ENCODE assay signal across 8 mouse cellular contexts in genomic region chr9:121403157-121403671, GRCm38 (mm10).
A peak's percentile ranks its signal among the peaks of the same experiment; 100 is the strongest.
DNase-seq lines count a peak whose midpoint lies in the region; ATAC-seq and TF ChIP-seq lines count a peak whose summit lies in the region.

No protein-coding gene starts in this region.

- peak overlapping the region; percentile 8 for H3K4me2 ChIP-seq in forebrain, embryonic 11.5 days (ENCODE audit: low read depth, low read length, severe bottlenecking)
- H3K4me2 ChIP-seq in hindbrain, postnatal 0 days (ENCODE audit: low read depth, low read length) = peak overlapping the region; percentile 70
- H3K4me2 ChIP-seq in myocyte (ENCODE audit: low read depth) = peak overlapping the region; percentile 6

- ATAC-seq in forebrain, embryonic 11.5 days (replicated peaks; ENCODE audit: low FRiP score) = peak; percentile 82
- ATAC-seq in hindbrain, postnatal 0 days = peak; percentile 95

- no peak overlapping the region for H3ac ChIP-seq in myocyte (ENCODE audit: control insufficient read depth, insufficient read length)

- no peaks in the 10 kb centered on the region for H3K27me3 ChIP-seq in forebrain, embryonic 11.5 days (ENCODE audit: control insufficient read depth, insufficient read depth, low read length)
- H3K27me3 ChIP-seq in hindbrain, postnatal 0 days (ENCODE audit: insufficient read depth, low read length) = no peaks in the 10 kb centered on the region
- no peaks in the 10 kb centered on the region for H3K27me3 ChIP-seq in myocyte (ENCODE audit: control insufficient read depth, insufficient read depth, insufficient read length)

- 0 out of 2 replicates have a peak, but pooled peaks cover 2% of the 10 kb centered on the region for H3K4me1 ChIP-seq in forebrain, embryonic 11.5 days (replicated peaks; ENCODE audit: control insufficient read depth, insufficient read depth, low read length)
- H3K4me1 ChIP-seq in hindbrain, postnatal 0 days (ENCODE audit: insufficient read depth, low read length) = peaks cover 24% of the 10 kb centered on the region

- peak; percentile 43; the same call in 1 of the 2 replicates for TF ChIP-seq POLR2A in brain, embryonic 14.5 days (IDR thresholded peaks at IDR 0.05; ENCODE audit: borderline replicate concordance, extremely low read depth, insufficient read depth, insufficient read length, poor library complexity, severe bottlenecking)
- no peak for TF ChIP-seq POLR2A in myocyte (IDR thresholded peaks at IDR 0.05; ENCODE audit: insufficient read length, low read depth)

- 0 out of 2 replicates have a peak overlapping the region, but pooled peaks have one; percentile 3 for H3K4me3 ChIP-seq in forebrain, embryonic 11.5 days (ENCODE audit: low read depth, low read length)
- peak overlapping the region; percentile 40 for H3K4me3 ChIP-seq in hindbrain, postnatal 0 days (ENCODE audit: low read length)
- no peak overlapping the region for H3K4me3 ChIP-seq in myocyte

- peaks cover 33% of the 10 kb centered on the region for H3K79me2 ChIP-seq in myocyte (ENCODE audit: control insufficient read depth, insufficient read depth)

- peak; percentile 80 for DNase-seq in R1 (ENCODE audit: low read depth, low spot score)
- DNase-seq in brain, embryonic 14.5 days (ENCODE audit: low read depth) = peak; percentile 98
- peak; percentile 84 for DNase-seq in forebrain, embryonic 11.5 days (ENCODE audit: low spot score)
- DNase-seq in hindbrain, postnatal 0 days (ENCODE audit: low spot score) = peak; percentile 96
- peak; percentile 89 to 97 for DNase-seq in left cerebral cortex, postnatal 25 days (ENCODE audit: low spot score in 2 of 2)
- DNase-seq in spleen, adult 18-20 months = no peak
- no peak for DNase-seq in urinary bladder, postnatal 25 days (ENCODE audit: low spot score)

- TF ChIP-seq CTCF in brain, embryonic 14.5 days (IDR thresholded peaks at IDR 0.05; ENCODE audit: borderline replicate concordance, extremely low read depth, insufficient read depth, insufficient read length) = no peak
- no peak for TF ChIP-seq CTCF in hindbrain, postnatal 0 days (IDR thresholded peaks at IDR 0.05; ENCODE audit: low read depth)

- no peaks in the 10 kb centered on the region for H3K9me3 ChIP-seq in forebrain, embryonic 11.5 days (ENCODE audit: control insufficient read depth, low read length)
- H3K9me3 ChIP-seq in hindbrain, postnatal 0 days (ENCODE audit: low read length) = no peaks in the 10 kb centered on the region

- 16% methylated on average over 16 of the region's 16 CpGs for WGBS in forebrain, embryonic 11.5 days
- 7% methylated on average over 16 of the region's 16 CpGs for WGBS in hindbrain, postnatal 0 days

- no peak overlapping the region for H3K9ac ChIP-seq in forebrain, embryonic 11.5 days (ENCODE audit: low read length)
- H3K9ac ChIP-seq in hindbrain, postnatal 0 days (replicated peaks; ENCODE audit: low read length) = peak overlapping the region; percentile 54

- H3K36me3 ChIP-seq in forebrain, embryonic 11.5 days (ENCODE audit: control insufficient read depth, insufficient read depth, low read length) = no peaks in the 10 kb centered on the region
- H3K36me3 ChIP-seq in hindbrain, postnatal 0 days (ENCODE audit: insufficient read depth, low read length) = no peaks in the 10 kb centered on the region
- peaks cover 6% of the 10 kb centered on the region for H3K36me3 ChIP-seq in myocyte (ENCODE audit: control insufficient read depth, insufficient read depth)

- H3K27ac ChIP-seq in forebrain, embryonic 11.5 days (ENCODE audit: low read depth, low read length) = no peak overlapping the region
- peak overlapping the region; percentile 78 for H3K27ac ChIP-seq in hindbrain, postnatal 0 days

- intact Hi-C loops in left cerebral cortex, postnatal 25 days (cut with DNase I) = no loop called here

TF ChIP-seq in myocyte, 11 proteins besides CTCF, POLR2A, EP300 and RAD21:
- TF ChIP-seq CEBPB (IDR thresholded peaks at IDR 0.05; ENCODE audit: insufficient read depth, poor library complexity, severe bottlenecking) (no peak), USF1 (IDR thresholded peaks at IDR 0.05; ENCODE audit: low read depth) (no peak), TCF12 (IDR thresholded peaks at IDR 0.05; ENCODE audit: insufficient read depth, poor library complexity, severe bottlenecking) (no peak), E2F4 (IDR thresholded peaks at IDR 0.05; ENCODE audit: insufficient read depth) (no peak), POLR2AphosphoS2 (IDR thresholded peaks at IDR 0.05; ENCODE audit: insufficient read length, low read depth) (no peak), MYOD1 (IDR thresholded peaks at IDR 0.05; ENCODE audit: control insufficient read depth in 1 of 3, insufficient read length in 2 of 3, low read depth in 2 of 3) (no peak), MYOG (IDR thresholded peaks at IDR 0.05; ENCODE audit: control insufficient read depth in 1 of 3, insufficient read depth in 1 of 3, insufficient read length in 2 of 3, low read depth in 2 of 3) (no peak), MAX (IDR thresholded peaks at IDR 0.05; ENCODE audit: low read depth) (no peak), SRF (IDR thresholded peaks at IDR 0.05; ENCODE audit: control insufficient read depth, insufficient read length, low read depth) (no peak), REST (IDR thresholded peaks at IDR 0.05; ENCODE audit: insufficient read depth, insufficient read length) (no peak), TCF3 (IDR thresholded peaks at IDR 0.05; ENCODE audit: insufficient read length, low read depth) (no peak)

Comparison
In these comparisons a context has a peak if more than half of its experiments do, and no peak if none do; other contexts are left out.
1. DNase-seq: peak in R1 (single experiment), brain, embryonic 14.5 days (single experiment), forebrain, embryonic 11.5 days (single experiment), hindbrain, postnatal 0 days (single experiment) and left cerebral cortex, postnatal 25 days (2 of 2); none in spleen, adult 18-20 months (0 of 2) and urinary bladder, postnatal 25 days (single experiment).
2. H3K4me2 ChIP-seq: peak in every context shown above with its lines; median percentile 70 in hindbrain, postnatal 0 days; 8 in forebrain, embryonic 11.5 days; 6 in myocyte.